Mouse (Mus musculus) frontal cortex, postnatal 10 days (tissue): ENCODE data around the gene Tmeff2.

Experiments used
- DNase-seq, 2 experiments: peaks; one replicate each; pipeline ENCODE4 v3.0.0; 2022; ENCODE audit warnings: low spot score in 2 of 2, mixed read lengths in 1 of 2

The Tmeff2 gene

GRCm38 (mm10) chr1:51215631-51216030, 315.2 kb downstream of the Tmeff2 start:
- no peak for DNase-seq

- DNase-seq = peak; percentile 14 to 18
Measured at GRCm38 (mm10) chr1:51216292-51217050, 316.0 kb downstream of the Tmeff2 start.

- no peak for DNase-seq
Measured at GRCm38 (mm10) chr1:51217227-51217626, 316.8 kb downstream of the Tmeff2 start.

- DNase-seq = no peak
Measured at GRCm38 (mm10) chr1:51225156-51225555, 324.7 kb downstream of the Tmeff2 start.
